In genomic region chr10:36506033-36506726, GRCm38 (mm10) we compare ENCODE assay signal across 8 mouse cellular contexts. TPM values are rescaled to one million over a fixed set of nuclear protein-coding genes. Genes with fewer than 3 reads are reported as not detected.
DNase-seq lines count a peak whose midpoint lies in the region; ATAC-seq lines count a peak whose summit lies in the region.

No protein-coding gene starts in this region.

- peak overlapping the region; percentile 99 for H3K4me2 ChIP-seq in kidney, embryonic 15.5 days
- peak overlapping the region; percentile 99 for H3K4me2 ChIP-seq in limb, embryonic 12.5 days

- peaks cover 52% of the 10 kb centered on the region for H3K27me3 ChIP-seq in kidney, embryonic 15.5 days
- peaks cover 48% of the 10 kb centered on the region for H3K27me3 ChIP-seq in limb, embryonic 12.5 days

- peaks cover 17% of the 10 kb centered on the region for H3K4me1 ChIP-seq in kidney, embryonic 15.5 days
- H3K4me1 ChIP-seq in limb, embryonic 12.5 days (replicated peaks): 0 out of 2 replicates have a peak, but pooled peaks cover 5% of the 10 kb centered on the region

- H3K9ac ChIP-seq in kidney, embryonic 15.5 days: no peak overlapping the region
- H3K9ac ChIP-seq in limb, embryonic 12.5 days (replicated peaks): peak overlapping the region; percentile 57; the same call in 1 of the 2 replicates

- peak overlapping the region; percentile 56 for H3K4me3 ChIP-seq in kidney, embryonic 15.5 days (replicated peaks)
- H3K4me3 ChIP-seq in limb, embryonic 12.5 days (replicated peaks): peak overlapping the region; percentile 63

- peak; percentile 72 for ATAC-seq in kidney, embryonic 15.5 days (replicated peaks; ENCODE audit: low FRiP score)
- peak; percentile 52 for ATAC-seq in frontal cortex, adult (ENCODE audit: low TSS enrichment)
- ATAC-seq in limb, embryonic 12.5 days (ENCODE audit: insufficient number of reproducible peaks, insufficient read depth, low FRiP score, low TSS enrichment, low read depth): peak; percentile 69; the same call in 1 of the 2 replicates

- no peak overlapping the region for H3K27ac ChIP-seq in kidney, embryonic 15.5 days
- no peak overlapping the region for H3K27ac ChIP-seq in limb, embryonic 12.5 days

- 7% methylated on average over 13 of the region's 13 CpGs for WGBS in kidney, embryonic 15.5 days
- WGBS in limb, embryonic 12.5 days: 7% methylated on average over 13 of the region's 13 CpGs

- H3K9me3 ChIP-seq in kidney, embryonic 15.5 days (replicated peaks): no peaks in the 10 kb centered on the region
- no peaks in the 10 kb centered on the region for H3K9me3 ChIP-seq in limb, embryonic 12.5 days

- DNase-seq in kidney, postnatal 25 days: no peak
- DNase-seq in cerebellum, adult 8-10 months: peak; percentile 19
- DNase-seq in right cerebral cortex, adult 2 months (ENCODE audit: low spot score in 2 of 2): peak; percentile 17 to 29
- no peak for DNase-seq in thymus, postnatal 10 days (ENCODE audit: low spot score in 2 of 2)
- no peak for DNase-seq in adrenal gland, adult 8-10 months

- H3K36me3 ChIP-seq in kidney, embryonic 15.5 days: no peaks in the 10 kb centered on the region
- no peaks in the 10 kb centered on the region for H3K36me3 ChIP-seq in limb, embryonic 12.5 days

RNA-seq across cellular contexts. Expression of gene Hs3st5, which starts 0.4 kb away (rescaled TPM):
- polyA plus RNA-seq in kidney, embryonic 15.5 days (2015; fragmentation: Nextera tagmentation; extraction: Ambion mirVana): 0.35 and 0.38 TPM in 2 replicates
- polyA plus RNA-seq in limb, embryonic 12.5 days (2016; fragmentation: Nextera tagmentation; extraction: Ambion mirVana): 0.91 and 1.4 TPM in 2 replicates
- total RNA-seq in adrenal gland, adult 8-10 months (2022): 1 to 10 TPM in 3 of 4 experiments, under 1 TPM in 1; 0.81 to 1.5 (median 1.1) TPM

Comparison
In these comparisons a context has a peak if more than half of its experiments do, and no peak if none do; other contexts are left out.
1. DNase-seq: peak in cerebellum, adult 8-10 months (single experiment) and right cerebral cortex, adult 2 months (2 of 2); none in kidney, postnatal 25 days (0 of 2), thymus, postnatal 10 days (0 of 2) and adrenal gland, adult 8-10 months (single experiment).
2. Peak in every context shown above with its lines, with median percentiles within 50 percentile points of each other: ATAC-seq.